Mouse (Mus musculus) spleen, postnatal 10 days (tissue): ENCODE data around the gene Osbpl5.

ENCODE experiments used
- DNase-seq, 2 experiments: peaks; one replicate each; pipeline ENCODE4 v3.0.0; 2021 to 2022; ENCODE audit warnings: low spot score in 2 of 2

Osbpl5 gene

DNA sequence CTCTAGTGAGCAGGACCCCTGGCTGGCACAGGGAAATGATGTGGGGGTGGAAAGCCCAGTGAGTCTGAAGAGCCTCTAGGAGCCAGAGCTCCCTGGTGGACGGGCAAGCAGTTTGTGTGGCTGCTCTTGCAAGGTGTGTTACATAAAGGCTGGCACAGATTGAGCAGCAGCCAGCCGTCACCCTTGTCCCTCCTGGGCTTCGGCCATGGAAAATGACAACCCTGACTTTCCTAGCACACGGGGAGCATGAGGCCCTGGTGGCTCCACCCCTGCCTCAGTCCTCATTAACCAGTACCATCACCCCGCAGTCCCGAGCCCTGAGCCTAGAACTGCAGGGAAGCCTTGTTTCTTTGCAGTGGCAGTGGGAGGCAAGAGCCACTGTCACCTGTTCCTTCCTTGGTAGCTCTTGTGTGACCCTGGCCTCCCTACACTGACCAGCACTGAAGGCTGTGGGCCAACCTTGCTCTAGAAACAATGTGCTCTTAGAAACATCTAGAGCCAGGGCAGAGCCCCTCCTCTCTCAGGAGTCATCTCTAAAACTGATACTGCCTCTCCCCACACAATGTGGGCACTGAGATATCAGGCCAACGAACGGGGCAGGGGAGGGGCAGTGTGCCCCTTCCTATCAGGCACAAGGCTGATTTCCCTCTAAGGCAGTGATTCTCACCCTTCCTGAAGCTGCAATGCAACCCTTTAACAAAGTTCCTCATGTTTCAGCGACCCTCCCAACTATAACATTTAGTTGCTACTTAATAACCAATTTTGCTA, 1.2 kb downstream of the Osbpl5 start:
- DNase-seq, result no peak

DNA sequence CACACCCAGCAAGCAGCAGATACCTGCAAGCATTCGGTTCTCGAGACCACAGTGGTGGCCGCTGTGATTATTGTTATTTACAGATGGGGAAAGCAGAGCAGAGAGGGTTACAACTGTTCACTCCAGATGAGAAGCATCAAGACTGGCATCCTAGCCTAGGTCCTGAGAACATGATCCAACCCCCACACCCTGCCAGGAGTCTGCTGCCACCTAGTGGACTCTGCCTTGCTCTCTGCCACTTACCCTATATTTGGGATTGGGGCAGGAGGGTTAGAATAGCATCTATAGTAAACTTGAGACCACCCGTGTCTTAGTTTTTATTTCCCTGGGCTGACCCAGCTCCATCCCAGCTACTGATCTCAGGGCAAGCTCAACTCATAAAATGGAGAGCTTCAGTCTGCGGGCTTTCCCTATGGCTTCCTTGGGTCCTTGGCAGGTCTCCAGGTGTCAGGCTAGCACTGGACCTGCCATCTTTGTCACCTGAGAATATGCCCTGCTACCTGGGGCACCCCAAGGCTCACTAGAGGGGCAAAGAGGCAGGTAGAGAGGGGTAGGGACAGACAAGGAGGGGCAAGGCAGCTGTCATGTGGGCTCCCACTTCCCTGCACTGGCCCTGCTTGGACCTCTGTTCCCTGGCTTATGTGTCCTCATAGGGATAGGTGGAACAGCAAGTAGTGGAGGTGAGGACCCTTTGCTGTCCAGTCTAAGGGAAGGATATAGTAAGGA, 2.6 kb downstream of the Osbpl5 start:
- peak; percentile 22 to 75 for DNase-seq

DNA sequence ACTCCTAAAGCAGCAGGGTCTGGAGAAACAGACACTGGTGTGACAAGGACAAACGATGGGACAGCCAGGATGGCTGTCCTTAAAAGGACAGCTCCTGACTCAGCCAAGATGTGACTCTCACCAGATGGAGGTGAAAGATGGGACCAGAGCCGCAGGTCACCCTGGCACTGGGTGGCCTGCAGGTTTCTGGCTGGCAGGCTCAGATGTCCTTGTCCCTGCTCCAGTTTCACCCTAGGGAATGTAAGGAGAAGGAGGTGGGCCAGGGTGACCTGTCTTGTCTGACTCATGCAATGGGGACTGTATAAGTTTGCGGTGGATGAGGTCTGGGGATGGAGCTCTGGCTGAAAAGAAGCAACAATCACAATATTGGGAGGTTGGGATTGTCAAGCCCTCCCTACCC, 4.2 kb downstream of the Osbpl5 start:
- DNase-seq, result no peak

DNA sequence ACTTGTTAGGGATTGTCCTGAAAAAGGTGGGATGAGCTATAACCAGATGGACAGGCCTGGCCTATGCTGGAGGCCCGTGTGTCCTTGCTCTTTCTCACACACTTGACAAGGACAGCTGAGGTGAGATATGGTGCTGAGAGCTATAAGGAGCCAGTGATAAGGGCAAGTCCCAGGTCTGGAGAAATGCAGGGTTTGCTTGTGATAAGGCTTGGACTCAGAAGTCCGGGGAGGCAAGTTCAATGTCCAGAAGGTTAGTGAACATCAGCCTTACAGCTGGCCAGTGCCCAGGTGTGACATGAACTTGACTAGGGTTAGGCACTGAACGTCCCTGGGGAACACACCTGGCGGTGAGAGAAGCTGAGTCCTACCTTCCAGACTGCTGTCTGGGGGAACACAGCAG, 4.7 kb downstream of the Osbpl5 start:
- DNase-seq, result no peak

DNA sequence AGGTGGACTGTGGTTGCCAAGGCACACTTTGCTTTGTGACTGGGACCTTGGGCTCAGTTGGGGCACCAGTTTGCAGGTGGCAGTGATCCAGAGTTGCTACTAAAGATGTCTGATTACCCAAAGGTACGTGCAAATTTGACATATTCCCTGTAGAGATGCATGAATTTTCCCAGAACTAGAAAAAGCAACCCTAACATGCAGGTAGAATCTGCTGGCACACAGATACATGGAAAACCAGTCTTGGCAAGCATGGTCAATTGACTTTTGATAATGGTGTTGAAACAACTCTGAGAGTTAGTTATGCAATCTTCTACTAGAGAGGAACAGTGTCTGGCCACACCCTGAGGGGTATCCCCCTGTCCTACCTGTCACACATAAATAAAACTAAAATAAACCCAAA, 5.4 kb downstream of the Osbpl5 start:
- DNase-seq, result no peak

DNA sequence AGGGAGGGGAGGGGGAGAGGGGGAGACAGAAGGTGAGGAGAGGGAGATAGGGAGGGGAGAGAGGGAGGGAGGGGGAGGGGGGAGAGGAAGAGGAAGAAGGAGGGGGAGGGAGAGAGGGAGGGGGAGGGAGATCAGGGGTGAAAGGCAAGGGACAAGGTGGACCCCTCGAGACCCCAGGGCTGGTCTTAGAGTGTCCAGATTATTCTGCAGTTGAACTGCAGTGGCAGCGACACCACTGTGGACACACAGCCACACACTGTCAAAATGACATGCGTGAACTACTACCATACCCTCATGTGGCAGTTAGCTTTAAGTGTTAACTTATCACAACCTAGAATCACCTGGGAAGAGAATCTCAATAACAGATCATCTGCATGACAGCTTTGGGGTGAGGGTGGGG, 7.7 kb downstream of the Osbpl5 start:
- no peak for DNase-seq

DNA sequence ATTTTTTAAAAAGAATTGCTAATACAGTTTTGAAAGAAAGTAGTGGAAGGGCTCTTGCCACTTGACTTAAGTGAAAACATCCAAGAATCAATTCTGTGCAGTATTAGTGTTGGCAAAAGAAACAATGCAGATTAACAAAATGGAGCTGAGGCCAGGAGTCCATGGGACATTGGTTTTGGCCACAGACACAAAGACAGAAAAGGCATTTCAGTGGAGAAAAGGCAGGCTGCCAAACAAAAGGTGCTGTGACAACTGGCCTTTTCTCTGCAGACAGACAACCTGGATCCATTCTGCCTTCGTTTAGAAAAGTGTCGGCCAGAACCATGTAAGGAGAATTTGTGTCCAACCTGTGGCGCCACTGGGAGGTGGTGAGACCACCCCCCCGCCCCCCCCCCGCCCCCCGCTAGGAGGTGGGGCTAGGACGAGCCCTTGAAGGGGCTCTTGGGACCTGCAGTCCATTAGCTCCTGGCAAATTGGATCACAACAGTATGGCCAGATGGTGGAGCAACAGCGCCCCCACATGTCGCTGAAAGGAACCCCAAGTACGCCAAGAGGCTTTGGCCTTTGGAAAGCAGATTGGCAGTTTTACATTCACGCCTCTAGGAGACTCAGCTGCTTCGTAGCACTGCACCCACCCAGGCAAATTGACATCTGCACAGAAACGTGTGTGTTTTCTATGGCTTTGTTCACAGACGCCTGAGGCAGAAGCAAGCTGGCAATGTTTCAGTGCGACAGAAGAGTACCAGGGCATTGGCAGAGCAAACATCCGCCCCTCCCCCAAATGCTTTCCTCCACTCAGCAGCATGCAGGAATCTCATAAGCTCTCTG, 8.5 kb downstream of the Osbpl5 start:
- DNase-seq, result peak; percentile 41 to 79

DNA sequence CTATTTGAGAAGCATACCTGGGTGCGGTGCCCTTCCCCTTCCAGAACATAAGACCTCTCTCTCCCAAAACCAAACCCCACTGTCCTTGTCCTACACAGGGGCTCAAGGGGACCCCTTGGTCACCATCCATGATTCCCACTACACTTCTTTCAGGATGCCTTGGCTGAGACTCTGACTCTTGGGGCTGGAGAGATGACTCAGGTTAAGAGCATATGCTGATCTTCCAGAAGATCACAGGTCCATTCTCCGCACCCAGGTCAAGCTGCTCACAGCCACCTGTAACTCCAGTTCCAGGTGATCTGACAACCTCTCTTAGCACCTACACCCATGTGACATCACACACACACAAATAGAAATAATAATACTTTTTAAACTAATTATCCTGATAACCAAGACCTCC, 16.1 kb downstream of the Osbpl5 start:
- DNase-seq, result no peak

DNA sequence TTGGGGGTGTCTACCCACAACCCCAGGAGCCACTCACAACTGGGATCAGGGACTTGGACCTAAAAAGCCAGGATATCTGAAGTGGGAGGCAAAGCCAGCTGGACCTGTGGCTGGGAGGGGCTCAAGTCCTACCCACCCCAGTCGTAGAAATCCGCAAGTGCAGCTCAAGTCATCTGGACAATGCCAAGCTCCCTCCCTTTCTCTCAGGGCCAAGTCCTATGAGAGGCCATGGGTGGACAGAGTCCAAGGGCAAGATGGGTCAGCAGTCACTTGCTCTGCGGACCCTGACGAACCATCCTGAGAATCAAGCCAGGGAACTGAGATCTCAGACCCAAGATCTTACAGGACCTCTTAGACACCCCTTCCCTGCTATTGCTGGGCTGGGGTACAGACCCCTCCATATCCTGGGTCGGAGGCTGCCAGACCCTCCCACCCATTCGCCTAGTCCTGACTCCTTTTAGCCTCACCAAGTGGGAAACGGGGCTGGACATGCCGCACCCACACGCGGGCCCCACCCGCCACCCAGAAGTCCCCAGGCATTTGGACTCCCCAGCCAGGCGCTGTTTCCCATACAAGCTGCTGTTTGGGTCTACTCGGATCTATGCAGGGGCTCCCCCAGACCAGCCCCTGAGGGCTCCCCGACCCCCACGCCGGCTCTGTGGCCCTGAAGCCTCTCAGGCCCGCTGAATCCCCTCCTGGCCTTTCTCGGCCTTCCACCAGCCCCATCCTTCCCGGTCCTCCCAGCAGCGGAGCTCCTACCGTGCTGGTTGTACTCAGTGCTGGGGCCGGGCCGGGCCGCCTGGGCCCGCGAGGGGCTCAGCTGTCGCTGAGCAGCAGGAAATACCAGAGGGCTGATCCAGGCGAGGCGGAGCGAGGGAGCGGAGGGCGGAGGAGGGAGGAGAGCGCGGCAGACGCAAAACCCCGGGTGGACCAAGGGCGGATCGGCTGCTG, 17.0 kb downstream of the Osbpl5 start:
- peak in 1 of 2 experiments; percentile 56 for DNase-seq

DNA sequence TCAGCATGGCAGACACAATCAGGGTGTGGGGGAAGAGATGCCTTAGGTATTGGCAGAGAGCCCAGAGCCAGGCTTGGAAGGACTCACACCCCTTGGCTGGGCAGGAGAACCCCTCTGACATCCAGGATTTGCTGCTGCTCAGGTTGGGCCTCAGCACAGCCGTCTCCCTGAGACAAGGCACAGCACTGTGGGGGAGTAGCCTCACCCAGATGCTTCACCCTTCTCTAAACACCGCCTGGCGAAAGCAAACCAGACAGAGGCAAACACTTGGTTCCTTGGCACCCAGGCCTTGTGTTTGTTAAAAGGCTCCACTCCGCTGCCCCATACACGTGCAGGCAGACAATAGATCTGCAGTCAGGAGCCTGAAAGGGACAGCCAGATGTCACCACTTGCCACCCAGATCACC, 18.2 kb downstream of the Osbpl5 start:
- no peak for DNase-seq

DNA sequence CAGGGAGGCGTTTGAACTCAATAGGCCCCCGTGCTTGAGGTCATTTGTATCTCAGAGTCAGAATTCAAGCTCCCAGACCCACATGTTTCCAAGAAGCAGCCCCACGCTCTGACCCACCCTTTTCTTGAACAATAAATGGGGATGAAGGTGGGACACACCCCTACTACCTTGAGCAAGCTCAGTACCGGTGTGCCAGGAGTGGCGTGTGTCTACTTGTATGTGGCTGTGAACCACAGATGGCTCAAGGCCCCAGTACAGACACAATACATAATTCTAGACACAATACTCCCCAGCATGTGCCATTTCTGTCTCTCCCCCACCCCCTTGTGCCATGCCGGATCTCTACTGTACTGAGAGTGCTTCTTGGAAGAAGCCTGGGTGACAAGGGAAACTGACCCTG, 18.6 kb downstream of the Osbpl5 start:
- DNase-seq, result no peak

DNA sequence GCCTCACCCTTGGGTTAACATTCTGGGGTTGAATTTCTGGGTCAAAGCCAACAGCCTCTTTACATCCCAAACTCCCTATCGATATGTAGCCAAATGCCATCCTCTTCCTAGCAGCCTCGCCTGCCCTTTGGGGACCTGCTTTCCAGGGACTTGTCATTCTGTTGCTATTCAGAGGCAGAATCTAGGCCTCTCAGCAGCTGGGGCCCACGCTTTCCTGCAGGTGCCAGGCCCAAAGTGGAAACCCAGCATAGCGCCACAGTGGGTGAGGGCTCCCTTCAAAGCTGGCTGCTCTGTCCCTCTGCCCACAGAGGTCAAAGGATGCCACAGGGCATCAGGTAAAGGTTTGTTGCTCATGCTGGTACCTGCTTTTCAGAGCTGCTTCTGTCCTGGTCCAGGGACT, 23.0 kb downstream of the Osbpl5 start:
- DNase-seq, result no peak

DNA sequence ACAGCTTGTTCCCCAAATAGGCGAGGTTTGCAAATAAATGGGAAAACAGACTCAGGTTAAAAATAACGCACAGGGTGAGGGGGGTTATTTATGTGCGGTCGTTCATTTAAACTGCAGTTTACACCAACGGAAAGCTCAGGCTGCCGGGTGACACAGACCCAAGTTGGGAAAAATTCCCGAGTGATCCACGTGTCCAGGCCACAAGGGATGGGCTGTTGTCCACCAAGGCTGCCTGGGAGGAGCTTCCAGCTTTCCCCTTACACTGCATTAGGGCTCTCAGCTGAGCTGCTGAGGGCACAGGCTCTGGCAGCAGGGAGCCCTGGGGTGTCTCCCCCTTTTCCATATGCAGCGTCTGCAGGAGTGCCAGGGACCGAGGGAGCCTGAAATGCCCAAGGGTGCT, 26.9 kb downstream of the Osbpl5 start:
- no peak for DNase-seq

DNA sequence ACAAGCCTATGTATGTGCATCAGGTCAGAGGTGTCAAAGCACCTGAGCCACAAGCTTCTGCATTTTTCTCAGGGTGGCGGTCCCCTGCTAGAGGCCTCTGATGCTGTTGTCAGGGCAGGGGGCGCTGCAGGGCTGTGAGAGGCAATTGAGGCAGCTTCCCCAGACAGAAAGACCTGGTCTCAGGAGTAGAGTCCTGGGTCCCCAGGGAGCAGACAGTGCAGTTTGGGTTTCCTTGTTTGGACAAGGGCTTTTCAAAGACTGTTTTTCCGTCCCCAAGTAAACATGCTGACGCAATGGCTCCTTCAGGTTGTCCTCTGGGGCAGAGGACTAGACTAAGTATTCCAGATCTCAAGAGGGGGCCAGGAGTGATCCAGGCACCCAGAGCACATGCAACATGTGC, 30.4 kb downstream of the Osbpl5 start:
- DNase-seq, result no peak

DNA sequence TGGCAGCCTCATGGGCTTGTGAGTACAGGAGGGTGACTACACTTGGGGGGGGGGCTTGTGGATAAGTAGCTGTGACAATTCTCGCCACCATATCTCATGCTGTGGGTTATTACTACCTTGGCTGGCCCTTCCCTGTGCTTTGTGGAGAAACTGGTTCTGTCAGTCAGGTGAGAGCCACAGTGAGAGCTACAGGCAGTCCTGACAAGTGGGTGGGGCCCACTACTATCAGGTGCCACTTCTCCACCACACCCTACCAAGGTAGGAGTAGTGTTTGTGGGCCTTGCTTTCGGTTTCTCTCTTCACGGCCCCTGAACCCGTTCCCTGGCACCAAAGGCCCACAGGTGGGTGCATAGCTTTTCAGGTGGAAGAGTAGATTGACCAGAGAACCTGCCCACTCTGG, 32.9 kb downstream of the Osbpl5 start:
- DNase-seq, result no peak

DNA sequence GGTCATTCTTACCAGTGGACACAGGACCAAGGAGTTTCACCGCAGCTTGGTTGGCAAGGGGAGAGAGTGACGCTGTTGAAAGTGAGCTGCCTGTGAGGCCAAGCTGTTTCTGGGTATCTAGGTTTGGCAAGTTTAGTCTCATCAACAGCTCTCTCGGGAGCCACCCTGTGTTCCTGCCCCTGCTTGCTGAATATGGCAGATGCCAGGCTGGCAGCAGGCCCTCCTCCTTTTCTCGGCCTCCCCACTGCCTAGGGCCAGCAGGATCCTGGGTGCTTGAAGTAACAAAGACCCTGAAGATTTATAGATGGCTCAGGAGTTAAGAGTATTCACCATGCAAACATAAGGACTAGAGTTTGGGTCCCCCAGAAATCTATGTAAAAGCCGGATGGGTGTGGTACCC, 34.1 kb downstream of the Osbpl5 start:
- no peak for DNase-seq

DNA sequence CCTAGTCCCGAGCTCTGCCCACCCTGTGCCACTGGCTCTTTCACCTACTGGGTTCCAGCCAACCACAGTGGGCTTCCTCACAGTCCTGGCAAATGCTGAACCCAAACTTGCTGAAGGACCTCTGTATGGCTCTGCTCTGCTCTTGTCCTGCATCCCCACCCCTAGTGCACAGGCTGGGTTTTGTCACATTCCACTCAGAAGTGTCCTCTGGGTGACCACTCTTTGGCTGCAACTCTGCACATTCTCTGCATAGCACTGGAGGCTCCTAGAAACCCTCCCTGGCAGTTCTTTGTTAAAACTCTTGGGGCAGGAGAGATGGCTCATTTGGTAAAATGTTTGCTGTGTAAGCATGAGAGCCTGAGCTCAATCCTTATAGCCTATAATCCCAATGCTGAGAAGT, 39.0 kb downstream of the Osbpl5 start:
- no peak for DNase-seq

DNA sequence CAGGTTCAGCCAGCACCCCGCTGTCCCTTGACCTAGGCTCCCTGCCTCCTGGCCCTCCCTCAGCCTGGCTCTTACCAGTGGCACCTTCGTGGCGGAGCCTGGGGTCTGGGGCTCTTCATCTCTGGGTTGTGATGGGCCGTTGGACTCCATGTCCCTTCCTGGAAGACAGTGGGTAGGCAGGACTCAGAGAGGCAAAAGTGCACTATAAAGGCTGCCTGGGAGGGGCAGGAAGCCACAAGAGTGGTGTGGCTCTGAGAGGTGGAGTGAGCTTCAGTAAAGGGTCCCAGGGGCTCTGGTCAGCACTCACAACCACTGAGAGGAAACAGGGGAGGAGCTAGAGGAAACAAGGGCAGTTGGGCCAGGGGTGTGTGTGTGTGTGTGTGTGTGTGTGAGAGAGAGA, 43.4 kb downstream of the Osbpl5 start:
- DNase-seq, result peak; percentile 10 to 26

DNA sequence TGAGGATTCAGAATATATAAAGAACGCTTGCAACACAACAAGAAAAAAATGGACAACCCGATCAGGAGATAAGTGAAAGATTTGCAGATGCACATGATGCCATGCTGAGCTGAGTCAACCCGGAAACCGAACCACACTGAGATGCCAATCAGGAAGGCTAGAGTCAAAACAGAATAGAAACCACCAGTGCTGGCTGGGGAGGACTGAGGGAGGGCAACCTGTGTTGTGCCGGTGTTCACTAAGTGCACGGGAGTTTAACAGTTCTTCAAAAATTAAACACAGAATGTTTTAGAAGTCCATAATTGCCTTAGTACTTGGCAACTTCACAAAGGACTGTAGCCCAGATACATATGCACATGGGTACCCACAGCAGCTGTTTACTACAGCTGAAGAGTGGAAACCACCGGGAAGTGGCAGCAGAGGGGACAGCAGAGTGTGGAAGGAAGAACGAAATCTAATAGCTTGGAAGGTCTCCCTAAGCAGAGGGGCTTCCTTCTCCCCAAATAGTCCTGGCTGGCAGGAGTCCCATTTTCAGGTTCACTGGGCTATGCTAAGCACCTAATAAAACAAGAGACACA, 43.9 kb downstream of the Osbpl5 start:
- peak in 1 of 2 experiments; percentile 39 for DNase-seq

DNA sequence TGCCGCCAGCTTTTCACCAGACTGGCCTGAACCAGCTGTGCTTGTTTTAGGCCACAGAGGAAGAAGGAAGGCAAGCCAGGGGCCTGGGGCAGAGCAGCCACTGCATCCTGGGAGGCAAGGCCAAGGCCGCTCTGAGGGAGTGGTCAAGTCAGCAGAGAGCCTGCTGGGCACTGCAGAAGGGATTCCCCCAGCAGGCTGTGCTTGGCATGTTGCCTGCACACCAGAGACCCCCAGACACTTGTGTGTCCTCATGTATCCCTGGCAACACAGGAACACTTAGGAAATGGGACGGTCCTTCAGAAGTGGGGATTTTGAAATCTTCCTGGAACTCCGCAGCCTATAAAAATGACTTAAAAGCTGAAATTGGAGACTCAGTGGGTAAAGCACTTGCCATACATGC, 44.8 kb downstream of the Osbpl5 start:
- DNase-seq, result peak in 1 of 2 experiments; percentile 34

DNA sequence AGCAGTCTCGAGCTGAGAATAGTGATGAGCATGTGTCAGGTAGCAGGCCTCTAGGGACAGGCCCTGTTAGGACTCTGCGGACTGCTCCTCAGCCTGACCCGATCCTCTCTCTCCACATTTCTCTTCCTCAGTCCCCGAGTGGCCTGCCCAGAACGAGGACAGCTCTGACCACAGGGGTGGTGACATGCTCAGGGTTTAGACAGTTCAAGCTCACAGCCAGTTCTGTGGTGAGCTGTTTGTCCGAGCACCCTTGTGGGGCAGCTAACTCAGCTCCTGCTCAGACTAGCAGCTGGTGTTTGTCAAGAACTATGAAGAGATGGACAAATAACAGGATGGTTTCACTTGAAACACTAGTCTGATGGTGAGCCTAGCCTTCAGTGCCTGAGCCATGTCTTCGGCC, 45.4 kb downstream of the Osbpl5 start:
- DNase-seq, result no peak
